Mouse (Mus musculus) liver, postnatal 0 days (tissue): ENCODE results near the gene 4933427D14Rik. TPM values are rescaled to one million over a fixed set of nuclear protein-coding genes. Genes with fewer than 3 reads are reported as not detected.

ENCODE experiments used
- ATAC-seq: fragments of 200-750 bp; cut with Nextera tagmentation; 2 replicates; pipeline ENCODE4 v1.8.0; 2017; ENCODE audit warnings: mild to moderate bottlenecking, moderate library complexity
- DNase-seq: peaks from one replicate; pipeline ENCODE4 v3.0.0-alpha.2; 2016
- H3K27ac ChIP-seq: fragments of 300-500 bp; sonication (generic); 2 replicates; pipeline ENCODE4 v1.5.1; 2014; ENCODE audit warnings: antibody characterized with exemption, moderate library complexity, mild to moderate bottlenecking, low read depth
- H3K27me3 ChIP-seq: fragments of 300-500 bp; sonication (generic); 2 replicates; pipeline ENCODE4 v1.6.1; 2014; ENCODE audit warnings: low read length, control low read depth, mixed read lengths; ENCODE audit not compliant: insufficient read depth
- H3K36me3 ChIP-seq: fragments of 300-500 bp; sonication (generic); replicated peaks from 2 replicates; pipeline ENCODE4 v1.6.1; 2014; ENCODE audit warnings: mild to moderate bottlenecking, control low read depth, low read length, moderate library complexity, mixed read lengths; ENCODE audit not compliant: insufficient read depth
- H3K4me1 ChIP-seq: fragments of 300-500 bp; sonication (generic); 2 replicates; pipeline ENCODE4 v1.6.1; 2014; ENCODE audit warnings: antibody characterized with exemption, mild to moderate bottlenecking, control low read depth; ENCODE audit not compliant: insufficient read depth
- H3K4me2 ChIP-seq: fragments of 300-500 bp; sonication (generic); 2 replicates; pipeline ENCODE4 v1.6.1; 2014; ENCODE audit warnings: low read depth, mild to moderate bottlenecking, low read length, moderate library complexity, mixed read lengths
- H3K4me3 ChIP-seq: fragments of 300-500 bp; sonication (generic); 2 replicates; pipeline ENCODE4 v1.5.1; 2014; ENCODE audit warnings: low read depth, low read length
- H3K9ac ChIP-seq: fragments of 300-500 bp; sonication (generic); replicated peaks from 2 replicates; pipeline ENCODE4 v1.6.1; 2014; ENCODE audit warnings: mild to moderate bottlenecking, moderate library complexity
- H3K9me3 ChIP-seq: fragments of 300-500 bp; sonication (generic); 2 replicates; pipeline ENCODE4 v1.6.1; 2016; ENCODE audit warnings: mild to moderate bottlenecking, control low read depth, low read length, mixed read lengths
- CTCF ChIP-seq: sonication (generic); IDR thresholded peaks from 2 replicates; pipeline ENCODE4 v1.5.1; 2016; ENCODE audit warnings: antibody characterized with exemption, low read depth
- EP300 ChIP-seq: IDR thresholded peaks from 2 replicates; pipeline ENCODE4 v1.6.1; 2016; ENCODE audit warnings: antibody characterized with exemption, low read depth, mild to moderate bottlenecking
- WGBS: fragments of 180-500 bp; shearing (Covaris S2); extraction: QIAGEN DNeasy Blood & Tissue Kit; methylation state at CpG from one replicate; pipeline ENCODE4 v1.1.7; 2014; ENCODE audit not compliant: insufficient replicate concordance; 5-methylcytosine and 5-hydroxymethylcytosine counted together
- polyA plus RNA-seq: library from polyadenylated mRNA; unstranded; fragments of >200 nt; fragmentation: Nextera tagmentation; extraction: Ambion mirVana; gene quantifications from 2 replicates; pipeline ENCODE4 v1.2.1, GENCODE M21; 2015

Gene 4933427D14Rik
- polyA plus RNA-seq, 1 experiment from 2014 or later = 1.7 TPM

- DNase-seq (no peak), ATAC-seq (no peak)
- Histone ChIP-seq H3K36me3 (no peaks in the 10 kb centered on the region), H3K27ac (no peak overlapping the region), H3K27me3 (peaks cover 36% of the 10 kb centered on the region), H3K4me2 (no peak overlapping the region), H3K4me3 (no peak overlapping the region), H3K4me1 (no peaks in the 10 kb centered on the region), H3K9me3 (no peaks in the 10 kb centered on the region), H3K9ac (no peak overlapping the region)
- TF ChIP-seq CTCF (no peak), EP300 (no peak)
- WGBS = 74% methylated on average over 3 of the region's 3 CpGs
Observed at GRCm38 (mm10) chr11:72130905-72131304, 76.4 kb downstream of the 4933427D14Rik start.

DNA sequence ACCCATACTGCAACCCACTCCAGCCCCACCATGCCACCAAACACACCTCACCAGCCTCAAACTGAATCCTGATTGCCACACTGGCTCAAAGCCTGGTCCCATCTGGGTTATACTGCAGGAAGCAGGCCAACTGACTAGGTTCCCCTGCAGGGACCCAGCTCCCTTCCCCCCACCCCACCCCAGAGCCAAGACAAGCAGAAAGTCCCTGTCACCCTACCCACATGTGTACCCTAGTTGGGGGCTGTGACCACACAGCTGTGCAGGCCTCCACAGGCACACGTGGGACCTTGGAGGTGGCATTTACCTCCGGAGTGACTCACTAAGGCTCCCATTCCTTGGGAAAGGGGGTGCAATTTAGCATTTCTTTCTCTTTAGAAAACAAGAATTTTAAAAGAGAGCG lies 76.8 kb downstream of the 4933427D14Rik start:
- Histone ChIP-seq H3K4me2 (no peak overlapping the region), H3K4me3 (no peak overlapping the region), H3K4me1 (no peaks in the 10 kb centered on the region), H3K36me3 (no peaks in the 10 kb centered on the region), H3K27me3 (peaks cover 34% of the 10 kb centered on the region), H3K27ac (no peak overlapping the region), H3K9me3 (no peaks in the 10 kb centered on the region), H3K9ac (no peak overlapping the region)
- ATAC-seq (no peak), DNase-seq (no peak)
- WGBS = 72% methylated on average over 3 of the region's 3 CpGs
- TF ChIP-seq CTCF (no peak), EP300 (no peak)

DNA sequence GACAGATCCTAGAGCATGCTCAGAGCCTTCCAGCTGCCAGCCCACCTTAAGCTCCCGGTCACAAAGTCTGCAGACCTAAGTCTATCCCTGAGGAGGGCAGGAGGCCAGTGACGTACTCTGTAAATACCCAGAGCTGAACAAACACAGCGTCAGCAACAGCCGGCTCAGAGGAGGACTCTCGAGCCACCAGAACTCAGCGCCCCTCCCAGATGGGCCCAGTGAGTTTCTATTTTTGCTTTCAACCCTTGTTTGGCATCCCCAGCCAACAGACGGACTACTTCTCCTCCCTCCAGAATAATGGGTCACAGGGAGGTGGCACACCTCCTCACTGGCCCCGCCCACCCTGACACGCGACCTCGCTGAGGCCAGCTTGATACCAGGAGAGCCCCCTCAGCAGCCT lies 77.2 kb downstream of the 4933427D14Rik start:
- no peak overlapping the region for H3K9ac ChIP-seq
- peaks cover 29% of the 10 kb centered on the region for H3K27me3 ChIP-seq
- H3K4me1 ChIP-seq = no peaks in the 10 kb centered on the region
- no peak overlapping the region for H3K27ac ChIP-seq
- no peaks in the 10 kb centered on the region for H3K9me3 ChIP-seq
- 12% methylated on average over 11 of the region's 11 CpGs for WGBS
- no peaks in the 10 kb centered on the region for H3K36me3 ChIP-seq
- ATAC-seq (no peak), DNase-seq (no peak)
- H3K4me2 ChIP-seq = peak overlapping the region; percentile 13; the same call in 1 of the 2 replicates
- H3K4me3 ChIP-seq = no peak overlapping the region
- no peak for TF ChIP-seq CTCF
- no peak for TF ChIP-seq EP300

- H3K9me3 ChIP-seq = no peaks in the 10 kb centered on the region
- H3K27me3 ChIP-seq = peaks cover 22% of the 10 kb centered on the region
- no peak overlapping the region for H3K4me2 ChIP-seq
- TF ChIP-seq EP300 (no peak), CTCF (no peak)
- DNase-seq = no peak
- WGBS = 59% methylated on average over 8 of the region's 8 CpGs
- H3K4me1 ChIP-seq = no peaks in the 10 kb centered on the region
- H3K36me3 ChIP-seq = no peaks in the 10 kb centered on the region
- no peak for ATAC-seq
- no peak overlapping the region for H3K4me3 ChIP-seq
- H3K9ac ChIP-seq = no peak overlapping the region
- no peak overlapping the region for H3K27ac ChIP-seq
Observed at GRCm38 (mm10) chr11:72129032-72129894, 78.0 kb downstream of the 4933427D14Rik start.

- Histone ChIP-seq H3K9me3 (no peaks in the 10 kb centered on the region), H3K4me2 (no peak overlapping the region), H3K27me3 (peaks cover 7% of the 10 kb centered on the region; the same call in 1 of the 2 replicates), H3K4me3 (no peak overlapping the region), H3K27ac (no peak overlapping the region), H3K4me1 (no peaks in the 10 kb centered on the region), H3K36me3 (no peaks in the 10 kb centered on the region), H3K9ac (no peak overlapping the region)
- ATAC-seq (no peak), DNase-seq (no peak)
- TF ChIP-seq CTCF (no peak), EP300 (no peak)
- 71% methylated on average over 5 of the region's 5 CpGs for WGBS
Observed at GRCm38 (mm10) chr11:72127450-72128189, 79.6 kb downstream of the 4933427D14Rik start.

GRCm38 (mm10) chr11:72125781-72126180 lies 81.5 kb downstream of the 4933427D14Rik start:
- no peak for TF ChIP-seq EP300
- TF ChIP-seq CTCF = no peak

More at GRCm38 (mm10) chr11:72125781-72126180, 81.5 kb downstream of the 4933427D14Rik start:
- Histone ChIP-seq H3K36me3 (no peaks in the 10 kb centered on the region), H3K9ac (no peak overlapping the region), H3K9me3 (no peaks in the 10 kb centered on the region), H3K4me1 (no peaks in the 10 kb centered on the region), H3K27ac (no peak overlapping the region), H3K4me2 (no peak overlapping the region), H3K27me3 (no peaks in the 10 kb centered on the region), H3K4me3 (no peak overlapping the region)
- ATAC-seq = no peak
- DNase-seq = no peak
- WGBS = 74% methylated on average over 3 of the region's 3 CpGs
